Mouse (Mus musculus): ENCODE measurements at regions not wholly inside any gene's neighbourhood (a gene's known extent, or its start where the extent isn't known, plus 50 kb on each side); places are given as distances from the start of the nearest gene placed in this dataset.

- no peak for TF ChIP-seq POLR2A (IDR thresholded peaks at IDR 0.05; ENCODE audit: insufficient read depth, low read length)
- TF ChIP-seq CTCF (IDR thresholded peaks at IDR 0.05; ENCODE audit: low read depth, low read length), result no peak
- no peak for TF ChIP-seq EP300 (IDR thresholded peaks at IDR 0.05; ENCODE audit: insufficient read depth, low read depth, low read length)
Observed at GRCm38 (mm10) chr11:21037267-21037906, 53.7 kb upstream of the Peli1 start.

Data from ES-Bruce4 (cell line).